Comparison of ENCODE assay signal across 17 mouse cellular contexts in the genomic region with DNA sequence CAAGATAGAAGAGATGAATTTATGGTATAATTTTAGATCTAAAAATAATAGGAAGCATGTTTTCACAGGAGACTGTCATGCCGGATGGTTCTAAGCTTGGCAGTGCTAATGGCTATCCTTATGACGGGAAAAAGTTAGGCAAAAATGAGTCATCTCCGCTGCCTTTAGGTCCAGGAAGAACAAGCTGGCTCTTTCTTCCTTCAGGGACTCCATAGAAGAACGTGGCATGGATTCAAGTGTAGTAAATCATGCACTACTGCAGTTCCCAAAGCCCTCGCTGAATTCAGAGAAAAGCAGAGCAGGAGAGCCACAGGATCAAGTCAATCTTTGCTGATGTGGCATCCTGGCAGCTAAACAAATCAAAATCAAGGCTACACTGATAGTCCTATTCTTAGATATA. TPM values are rescaled to one million over a fixed set of nuclear protein-coding genes. Genes with fewer than 3 reads are reported as not detected.
DNase-seq lines count a peak whose midpoint lies in the region; ATAC-seq and TF ChIP-seq lines count a peak whose summit lies in the region.
"Had no signal": no experiment of that assay in that cellular context is flagged by ENCODE, and none has a peak within 500 bp of the region (broad histone marks: within the 10 kb centered on the region; RNA-seq: fewer than 3 reads in every experiment).

No protein-coding gene starts in this region.

- peaks cover 17% of the 10 kb centered on the region for H3K4me1 ChIP-seq in embryonic fibroblast, embryonic 13.5 days (ENCODE audit: control insufficient read depth, insufficient read depth, low read length)
- 0 out of 2 replicates have a peak, but pooled peaks cover 2% of the 10 kb centered on the region for H3K4me1 ChIP-seq in hindbrain, embryonic 13.5 days (replicated peaks)

- no peak overlapping the region for H3K4me3 ChIP-seq in embryonic fibroblast, embryonic 13.5 days (ENCODE audit: insufficient read depth, low read length)
- H3K4me3 ChIP-seq in left cerebral cortex, adult 2 months: no peak overlapping the region
- no peak overlapping the region for H3K4me3 ChIP-seq in hindbrain, embryonic 13.5 days

- DNase-seq in kidney, adult 9 months: peak; percentile 55
- DNase-seq in kidney, postnatal 10 days: no peak
- peak; percentile 13 for DNase-seq in right cerebral cortex, postnatal 25 days
- DNase-seq in right cerebral cortex, postnatal 10 days (ENCODE audit: low spot score in 2 of 2): no peak
- no peak for DNase-seq in left cerebral cortex, adult 2 months (ENCODE audit: extremely low spot score in 1 of 2, low spot score in 2 of 2)
- DNase-seq: cerebellum, adult 2 months; forebrain, postnatal 0 days; heart, adult 18-20 months; heart, postnatal 10 days; lung, adult 2 months; thymus, postnatal 25 days had no signal

- peak overlapping the region; percentile 78 for H3K27ac ChIP-seq in embryonic fibroblast, embryonic 13.5 days (ENCODE audit: insufficient read depth, low read length)
- H3K27ac ChIP-seq in left cerebral cortex, adult 2 months: no peak overlapping the region
- no peak overlapping the region for H3K27ac ChIP-seq in hindbrain, embryonic 13.5 days
- H3K27ac ChIP-seq: hindbrain, postnatal 0 days had no signal

- intact Hi-C loops in left cerebral cortex, adult 2 months (cut with DNase I): no loop called here

- no peak for TF ChIP-seq POLR2A in embryonic fibroblast, embryonic 13.5 days (IDR thresholded peaks at IDR 0.05; ENCODE audit: low read depth, low read length)

- H3K36me3 ChIP-seq in hindbrain, embryonic 13.5 days: peaks cover 34% of the 10 kb centered on the region

- no peak overlapping the region for H3K9ac ChIP-seq in hindbrain, embryonic 13.5 days
- H3K9ac ChIP-seq: forebrain, postnatal 0 days had no signal

- H3K4me2 ChIP-seq in hindbrain, embryonic 13.5 days: no peak overlapping the region

- WGBS in hindbrain, embryonic 13.5 days: 91% methylated on average over 5 of the region's 5 CpGs

- no peak for ATAC-seq in hindbrain, embryonic 13.5 days (ENCODE audit: low FRiP score)
- ATAC-seq: forebrain, postnatal 0 days; hindbrain, postnatal 0 days had no signal

- no peak for TF ChIP-seq CTCF in embryonic fibroblast, embryonic 13.5 days (IDR thresholded peaks at IDR 0.05; ENCODE audit: borderline replicate concordance, insufficient read depth, low read length)
- TF ChIP-seq CTCF in left cerebral cortex, adult 2 months (IDR thresholded peaks at IDR 0.05): no peak

- H3K27me3 ChIP-seq in hindbrain, embryonic 13.5 days: no peaks in the 10 kb centered on the region
- H3K27me3 ChIP-seq: CH12.LX had no signal

- H3K9me3 ChIP-seq in hindbrain, embryonic 13.5 days: no peaks in the 10 kb centered on the region

RNA-seq across cellular contexts. Expression of a gene that starts 50.2 kb away (rescaled TPM):
- 0.51 TPM in 1 of 2 replicates, not detected in the other for polyA plus RNA-seq in embryonic fibroblast, embryonic 13.5 days (2011; ENCODE audit: insufficient read length, low read depth, missing spikeins)
- total RNA-seq in left cerebral cortex, adult 2 months (2021): not detected
- polyA plus RNA-seq in hindbrain, embryonic 13.5 days (2015; fragmentation: Nextera tagmentation; extraction: Ambion mirVana): 2.1 and 2.2 TPM in 2 replicates
- total RNA-seq: CH12.LX; heart, adult 18-20 months; hindbrain, postnatal 0 days; layer of hippocampus, postnatal 14 days; megakaryocyte progenitor cell, adult 5-6 weeks had no signal
- polyA plus RNA-seq: cerebellum, adult 2 months had no signal

Comparison
In these comparisons a context has a peak if more than half of its experiments do, and no peak if none do; other contexts are left out.
1. DNase-seq: peak in kidney, adult 9 months (single experiment) and right cerebral cortex, postnatal 25 days (single experiment); none in kidney, postnatal 10 days (single experiment), right cerebral cortex, postnatal 10 days (0 of 2) and left cerebral cortex, adult 2 months (0 of 2).